Mouse (Mus musculus) adrenal gland, postnatal 14 days (tissue): ENCODE data around the gene AL732309.1. TPM values are rescaled to one million over a fixed set of nuclear protein-coding genes. Genes with fewer than 3 reads are reported as not detected.
"Not testable (repeated sequence)": the region's sequence is repeated elsewhere in the genome, so short reads cannot be mapped to it uniquely, and the experiment has no call there.

Experiments
- DNase-seq: peaks from one replicate; pipeline ENCODE4 v3.0.0; 2021; ENCODE audit warnings: mixed read lengths
- total RNA-seq: library from RNA; stranded (reverse); gene quantifications from 2 replicates; pipeline ENCODE4 v1.2.3, GENCODE M21; 2021

The AL732309.1 gene
- total RNA-seq, 1 experiment from 2014 or later = 3.9 TPM

DNA sequence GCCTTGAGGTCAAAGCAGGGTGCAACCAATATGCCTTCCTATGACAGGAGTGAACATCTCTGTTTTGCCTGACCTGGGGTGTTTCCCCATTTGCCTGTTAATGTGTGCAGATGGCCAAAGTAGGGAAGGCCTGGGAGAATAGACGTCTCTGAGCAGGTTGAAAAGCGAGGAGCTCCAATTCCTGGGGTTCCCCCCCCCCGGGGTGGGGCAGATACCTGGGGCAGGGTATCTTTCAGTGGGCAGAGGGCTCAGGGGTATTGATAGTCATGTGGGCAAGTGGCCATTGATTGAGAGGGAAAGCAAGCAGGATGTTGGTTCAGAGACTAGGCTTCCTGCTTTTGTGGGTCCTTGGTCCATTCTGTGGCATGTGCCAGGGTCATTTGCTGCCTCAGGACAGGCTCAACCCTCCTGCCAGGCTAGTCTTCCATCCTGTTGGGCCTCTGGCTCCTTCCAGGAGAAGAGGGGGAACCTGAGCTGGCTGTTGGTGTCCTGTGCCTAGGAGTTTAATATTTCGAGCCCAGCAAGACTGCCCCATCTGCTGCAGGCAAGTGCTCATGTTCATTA lies 21.2 kb upstream of the AL732309.1 start:
- DNase-seq = no peak

DNA sequence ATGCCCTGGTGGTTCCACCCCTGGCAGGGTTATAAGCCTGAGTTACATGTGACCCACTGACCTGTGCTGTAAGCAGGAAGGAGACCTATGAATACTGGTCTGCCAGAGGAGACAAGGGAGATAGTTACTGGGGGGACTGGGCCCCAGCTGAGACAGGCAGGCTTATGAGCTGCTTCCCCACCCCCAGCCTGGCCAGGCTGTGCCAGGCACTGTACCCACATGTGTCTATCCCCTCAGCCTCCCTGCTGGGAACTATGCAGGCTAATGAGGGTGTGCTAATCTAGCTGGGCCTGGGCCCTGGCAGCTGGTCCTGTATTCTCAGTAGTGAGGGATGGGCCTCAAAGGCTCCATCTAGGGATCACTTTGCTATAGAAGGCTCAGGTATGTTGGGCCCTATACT lies 20.6 kb upstream of the AL732309.1 start:
- no peak for DNase-seq

DNA sequence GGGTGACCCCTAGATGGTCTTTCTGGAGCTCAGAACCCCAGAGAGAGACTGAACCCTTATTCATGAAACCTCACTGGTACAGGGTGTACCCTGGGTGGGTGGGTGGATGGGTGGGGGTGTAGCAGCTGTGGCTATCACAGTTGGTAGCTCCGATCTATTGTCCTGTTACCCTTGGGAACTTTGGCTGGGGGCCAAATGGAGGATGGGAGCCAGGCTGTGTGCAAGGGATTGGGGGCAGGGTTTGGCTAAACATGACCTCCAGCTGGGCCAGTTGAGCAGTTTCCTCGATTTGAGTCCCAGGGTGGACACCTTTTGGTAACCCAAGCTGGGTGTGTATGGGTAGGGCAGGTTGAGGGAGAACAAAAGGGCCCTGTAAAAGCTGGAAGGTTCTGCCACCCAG lies 20.1 kb upstream of the AL732309.1 start:
- DNase-seq = peak; percentile 67

DNA sequence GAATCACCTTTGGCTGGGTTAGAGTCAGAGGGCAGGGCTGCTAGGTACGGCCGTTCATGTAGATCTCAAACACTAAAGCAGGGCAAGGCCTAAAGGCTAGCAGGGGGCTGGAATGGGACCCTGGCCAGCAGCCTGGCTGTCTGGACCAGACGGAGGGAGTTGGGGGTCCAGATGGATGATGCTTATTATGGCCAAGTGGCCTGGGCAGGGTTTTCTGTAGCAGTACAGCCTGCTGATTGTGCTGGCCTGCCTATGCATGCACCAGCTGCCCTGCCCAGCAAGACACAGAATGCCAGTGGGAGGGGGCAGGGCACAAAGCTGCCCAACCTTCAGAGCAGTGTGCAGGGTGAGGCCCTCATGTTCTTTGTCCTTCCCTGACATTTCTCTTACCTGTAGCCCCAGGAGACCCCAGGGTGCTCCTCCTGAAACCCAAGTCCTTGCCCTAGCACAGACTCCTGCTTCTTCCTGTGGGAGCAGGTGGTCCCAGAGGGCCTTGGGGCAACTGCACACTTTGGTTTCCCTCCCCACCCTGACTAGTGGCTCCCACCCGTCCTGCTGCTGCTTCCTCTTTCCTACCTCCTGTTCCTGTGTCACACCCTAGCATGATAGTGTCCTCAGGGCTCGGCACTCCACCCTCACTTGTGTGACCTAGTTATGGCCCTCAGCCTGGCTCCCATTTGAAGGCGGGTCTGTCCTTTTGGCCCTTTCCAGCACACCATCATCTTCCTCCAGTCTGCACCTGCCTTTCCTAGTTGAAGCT lies 19.4 kb upstream of the AL732309.1 start:
- no peak for DNase-seq

DNA sequence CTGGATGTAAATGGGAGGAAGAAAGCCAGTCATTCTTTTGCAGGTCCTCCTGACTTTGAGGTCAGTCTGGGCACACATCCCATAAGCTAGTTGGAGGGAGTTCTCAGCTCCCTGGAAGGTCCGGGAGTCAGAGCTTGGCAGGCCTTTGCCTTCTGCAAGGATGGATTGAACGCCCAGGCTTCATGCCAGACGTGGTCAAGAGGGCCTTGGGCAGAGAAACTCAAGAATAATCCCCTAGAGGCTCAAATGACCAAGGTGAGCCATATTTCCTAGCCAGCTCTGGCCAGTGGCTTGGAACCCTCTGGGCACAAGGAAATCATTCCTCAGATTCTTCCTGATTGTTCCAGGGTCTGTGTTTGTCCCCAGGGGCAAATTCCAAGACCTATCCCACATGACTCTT lies 18.2 kb upstream of the AL732309.1 start:
- DNase-seq = peak; percentile 73

DNA sequence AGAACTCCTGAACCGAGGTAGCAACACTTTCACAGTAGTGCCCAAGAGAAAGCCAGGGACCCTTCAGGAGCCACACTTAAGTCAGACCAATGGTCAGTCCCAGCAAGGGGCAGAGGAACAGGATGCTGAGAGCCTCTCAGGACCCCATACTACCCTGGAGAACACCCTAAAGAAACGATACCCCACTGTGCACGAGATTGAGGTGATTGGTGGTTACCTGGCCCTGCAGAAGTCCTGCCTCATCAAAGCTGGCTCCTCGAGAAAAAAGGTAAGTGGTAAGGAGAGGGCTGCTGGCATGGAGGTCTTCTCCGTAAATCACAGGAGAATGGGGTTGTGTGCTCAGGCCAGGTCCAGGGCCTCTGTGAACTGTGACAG lies 17.6 kb upstream of the AL732309.1 start:
- no peak for DNase-seq

DNA sequence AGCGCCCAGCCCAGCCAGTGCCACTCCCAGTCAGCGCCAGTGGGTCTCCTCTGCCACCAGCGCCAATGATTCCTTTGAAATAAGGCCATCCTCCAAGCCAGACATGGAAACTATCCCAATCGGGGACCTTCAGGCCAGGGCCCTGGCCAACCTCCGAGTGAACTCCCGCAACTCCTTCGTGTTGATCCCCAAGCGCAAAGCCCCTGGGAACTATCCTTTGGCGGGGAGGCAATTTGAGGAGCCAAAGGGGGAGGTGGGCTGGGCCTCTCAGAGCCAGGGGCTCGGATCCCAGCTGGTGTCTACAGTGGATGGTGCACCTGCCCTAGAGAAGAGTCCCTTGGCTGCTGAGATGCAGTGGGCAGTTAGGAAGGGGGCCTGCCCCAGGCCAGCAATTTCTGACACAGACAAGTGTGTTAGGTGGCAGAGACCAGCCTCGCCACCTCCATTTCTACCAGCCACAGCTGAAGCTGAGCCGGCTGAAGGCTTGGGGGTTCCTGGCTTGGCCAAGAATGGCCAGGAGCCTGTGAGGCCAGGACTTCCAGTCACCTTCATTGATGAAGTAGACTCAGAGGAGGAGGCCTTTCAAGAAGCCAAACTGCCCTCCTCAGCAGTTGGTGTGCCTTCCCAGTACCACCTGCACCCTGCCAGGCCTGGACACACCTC lies 17.1 kb upstream of the AL732309.1 start:
- no peak for DNase-seq

DNA sequence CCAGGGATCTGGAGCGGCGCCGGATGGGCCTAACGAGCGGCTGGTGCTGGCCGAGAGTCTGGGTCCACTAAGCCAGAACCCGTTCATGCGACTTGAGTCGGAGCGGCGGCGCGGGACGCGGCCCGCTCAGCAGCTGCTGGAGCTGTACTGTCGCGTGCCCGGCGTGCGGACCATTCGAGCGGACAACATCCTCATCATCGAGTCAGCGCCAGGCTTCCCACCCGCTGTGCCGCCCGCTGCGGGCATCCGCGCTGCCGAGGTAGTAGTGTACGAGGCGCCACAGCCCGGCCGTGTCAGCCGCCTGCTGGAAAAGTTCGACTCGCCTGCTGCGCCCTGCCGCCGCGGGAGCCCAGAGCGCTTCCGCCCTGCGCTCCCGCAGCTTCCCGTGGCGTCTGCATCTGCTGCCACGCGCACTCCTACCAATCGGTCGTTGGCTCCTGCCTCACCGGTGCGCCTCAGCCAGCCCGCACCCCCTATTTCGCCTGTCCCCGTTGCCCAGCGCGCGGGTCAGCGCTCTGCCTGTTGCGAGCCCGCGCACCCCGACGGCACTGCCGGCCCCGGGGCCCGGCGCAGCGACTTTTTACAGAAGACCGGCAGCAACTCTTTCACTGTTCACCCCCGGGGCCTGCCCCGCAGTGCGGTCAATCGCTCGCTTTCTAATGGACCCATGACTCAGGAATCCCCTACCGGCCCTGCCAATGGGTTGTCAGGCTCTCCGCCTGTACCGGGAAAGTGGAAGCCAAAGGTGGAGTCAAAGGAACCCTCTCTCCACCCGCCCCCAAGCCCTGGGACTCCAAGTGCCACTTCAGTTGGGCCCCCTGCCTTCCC lies 16.3 kb upstream of the AL732309.1 start:
- DNase-seq = peak; percentile 58

DNA sequence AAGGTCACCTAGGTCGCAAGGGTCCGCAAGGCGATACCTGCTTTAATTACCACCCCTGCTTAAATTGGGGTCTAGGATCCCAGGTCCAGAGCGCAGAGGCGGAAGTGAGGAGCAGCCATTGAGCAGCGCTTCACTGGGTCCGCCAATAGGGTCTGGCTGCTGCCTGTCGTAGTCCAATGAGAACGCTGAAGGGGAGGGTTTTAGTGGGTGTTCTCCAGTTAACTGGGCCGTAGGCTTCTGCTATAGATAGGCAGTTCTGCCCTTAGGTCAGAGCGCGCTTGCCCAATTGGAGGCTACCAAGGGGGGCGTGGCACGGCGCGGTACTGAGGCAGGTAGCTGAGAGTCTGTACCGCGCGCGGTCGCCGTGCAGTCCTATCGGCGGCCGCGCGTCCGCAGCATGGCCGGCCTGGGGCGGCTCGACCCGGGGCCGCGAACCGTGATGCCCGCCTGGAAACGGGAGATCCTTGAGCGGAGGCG lies 15.7 kb upstream of the AL732309.1 start, which contains the start of gene Tprn:
Gene Tprn, plus strand, starts transcription at position 328 of the 477 bp plus-strand sequence.
- peak; percentile 96 for DNase-seq

DNA sequence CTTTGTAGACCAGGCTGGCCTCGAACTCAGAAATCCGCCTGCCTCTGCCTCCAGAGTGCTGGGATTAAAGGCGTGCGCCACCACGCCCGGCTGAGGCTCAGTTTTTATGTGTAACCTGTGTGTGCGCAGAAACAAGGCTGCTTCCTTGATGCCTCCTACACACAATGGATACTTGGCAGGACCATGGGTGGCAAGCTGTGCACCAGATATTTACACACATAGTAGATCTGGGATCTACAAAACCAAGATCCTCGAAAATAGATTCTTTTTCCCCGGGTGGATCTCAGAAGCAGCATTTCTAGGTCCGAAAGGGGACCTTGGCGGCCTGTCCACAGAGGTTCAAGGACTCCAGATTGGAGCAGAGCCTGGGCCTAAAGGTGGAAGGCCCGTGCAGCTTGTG lies 15.2 kb upstream of the AL732309.1 start:
- no peak for DNase-seq

DNA sequence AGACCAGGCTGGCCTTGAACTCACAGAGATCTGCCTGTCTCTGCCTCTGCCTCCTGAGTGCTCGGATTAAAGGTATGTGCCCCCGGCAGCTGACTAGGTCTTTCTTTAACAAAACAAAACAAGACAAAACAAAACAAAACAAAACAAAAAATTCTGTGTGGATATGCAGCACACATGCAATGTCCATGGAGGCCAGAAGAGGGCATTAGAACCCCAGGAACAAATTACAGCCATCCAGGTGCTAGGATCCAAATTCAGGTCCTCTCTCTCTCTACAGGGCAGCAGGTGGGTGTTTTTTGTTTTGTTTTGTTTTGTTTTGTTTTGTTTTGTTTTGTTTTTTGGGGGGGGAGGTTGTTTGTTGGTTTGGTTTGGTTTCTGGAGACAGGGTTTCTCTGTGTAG lies 12.2 kb upstream of the AL732309.1 start:
- no peak for DNase-seq

DNA sequence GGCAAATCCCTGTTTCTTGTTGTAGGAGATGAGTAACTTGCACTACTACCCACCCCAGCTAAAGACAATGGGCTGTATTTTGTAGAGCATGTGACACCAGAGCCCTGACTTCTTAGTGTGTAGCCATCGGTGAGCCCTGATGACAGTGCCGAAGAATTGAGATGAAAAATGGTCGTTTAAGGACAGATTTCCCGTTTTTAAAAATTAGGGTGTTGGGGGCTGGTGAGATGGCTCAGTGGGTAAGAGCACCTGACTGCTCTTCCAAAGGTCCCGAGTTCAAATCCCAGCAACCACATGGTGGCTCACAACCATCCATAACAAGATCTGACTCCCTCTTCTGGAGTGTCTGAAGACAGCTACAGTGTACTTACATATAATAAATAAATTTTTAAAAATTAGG lies 10.6 kb upstream of the AL732309.1 start:
- DNase-seq = not testable (repeated sequence)

DNA sequence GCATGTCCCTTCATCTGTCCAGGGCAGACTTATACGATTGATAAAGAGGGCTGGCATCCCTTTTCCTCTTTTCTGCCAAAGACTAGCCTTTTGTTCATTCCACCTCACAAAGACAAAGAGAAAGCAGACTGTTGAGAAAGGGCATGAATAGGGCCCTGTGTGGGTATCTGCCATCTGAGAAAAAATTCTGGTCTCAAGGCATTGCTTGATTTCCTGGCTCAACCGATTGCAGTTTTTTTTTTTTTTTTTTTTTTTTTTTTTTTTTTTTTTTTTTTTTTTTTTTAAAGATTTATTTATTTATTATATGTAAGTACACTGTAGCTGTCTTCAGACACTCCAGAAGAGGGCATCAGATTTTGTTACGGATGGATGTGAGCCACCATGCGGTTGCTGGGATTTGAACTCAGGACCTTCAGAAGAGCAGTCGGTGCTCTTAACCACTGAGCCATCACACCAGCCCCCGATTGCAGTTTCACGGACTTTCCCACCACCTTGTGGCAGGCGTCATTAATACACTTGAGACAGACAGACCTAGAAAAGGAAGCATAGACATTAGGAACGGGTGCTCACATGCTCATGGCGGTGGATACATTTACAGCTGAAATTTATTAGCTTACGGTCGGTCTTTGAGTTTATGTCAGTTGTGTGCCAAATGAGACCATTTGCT lies 9.9 kb upstream of the AL732309.1 start:
- DNase-seq = peak; percentile 73

DNA sequence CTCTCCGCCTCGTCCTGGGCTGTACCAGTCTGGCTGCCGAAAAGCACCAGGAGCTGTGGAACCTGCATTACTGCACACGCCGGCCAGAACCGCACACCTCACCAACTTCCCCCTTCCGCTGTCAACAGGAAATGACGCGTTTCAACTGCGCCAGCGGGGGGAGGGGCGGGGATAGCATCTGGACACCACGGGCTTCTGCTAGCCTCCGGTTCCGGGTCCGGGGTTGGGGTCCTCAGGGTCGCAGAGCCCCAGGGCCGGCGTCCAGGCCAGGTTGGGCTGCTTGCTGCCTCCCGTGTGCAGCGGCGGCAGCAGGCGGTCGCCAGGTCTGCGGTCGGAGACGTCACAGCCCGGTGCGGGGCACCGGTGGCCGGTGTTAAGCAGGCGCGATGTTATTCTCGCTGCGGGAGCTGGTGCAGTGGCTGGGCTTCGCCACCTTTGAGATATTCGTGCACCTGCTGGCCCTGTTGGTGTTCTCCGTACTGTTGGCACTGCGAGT lies 8.7 kb upstream of the AL732309.1 start, which contains the start of gene Tmem203:
Gene Tmem203, plus strand, starts transcription at position 156 of the 496 bp plus-strand sequence.
- peak; percentile 94 for DNase-seq

DNA sequence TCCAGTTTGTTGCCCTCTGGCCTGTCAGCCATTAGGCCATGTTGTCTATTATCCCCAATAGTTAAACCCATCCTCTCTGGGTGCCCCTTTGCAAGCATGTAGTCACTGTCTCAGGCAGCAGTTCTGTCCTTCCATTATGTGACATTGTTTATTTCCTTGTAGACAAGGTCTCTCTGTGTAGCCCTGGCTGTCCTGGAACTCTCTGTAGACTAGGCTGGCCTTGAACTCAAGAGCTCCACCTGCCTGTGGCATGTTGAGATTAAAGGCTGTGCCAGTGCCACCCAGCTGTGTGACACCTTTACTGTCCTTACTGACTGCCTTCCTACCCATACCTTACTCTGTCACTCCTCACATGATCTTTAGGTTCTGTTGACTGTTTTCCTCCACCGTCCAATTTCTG lies 5.7 kb upstream of the AL732309.1 start:
- peak; percentile 32 for DNase-seq

DNA sequence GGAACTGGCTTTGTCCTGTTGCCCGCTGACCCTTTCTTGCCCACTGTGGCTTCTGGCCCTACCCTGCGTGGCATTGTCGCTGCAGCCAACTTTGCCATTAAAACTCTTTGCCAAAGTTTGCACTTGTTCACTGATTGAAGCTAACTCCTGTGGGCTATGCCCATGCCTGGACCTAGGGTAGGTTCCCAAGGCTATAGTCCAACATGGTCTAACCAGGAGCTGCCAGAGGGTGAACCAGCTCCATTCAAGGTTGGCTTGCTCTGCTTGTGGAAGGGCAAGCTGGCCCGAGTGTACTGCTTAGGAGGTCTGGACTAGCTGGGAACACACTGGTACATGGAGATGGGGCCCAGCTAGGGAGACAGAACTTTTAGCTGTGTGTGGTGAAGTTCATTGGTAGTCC lies 2.5 kb downstream of the AL732309.1 start:
- no peak for DNase-seq

DNA sequence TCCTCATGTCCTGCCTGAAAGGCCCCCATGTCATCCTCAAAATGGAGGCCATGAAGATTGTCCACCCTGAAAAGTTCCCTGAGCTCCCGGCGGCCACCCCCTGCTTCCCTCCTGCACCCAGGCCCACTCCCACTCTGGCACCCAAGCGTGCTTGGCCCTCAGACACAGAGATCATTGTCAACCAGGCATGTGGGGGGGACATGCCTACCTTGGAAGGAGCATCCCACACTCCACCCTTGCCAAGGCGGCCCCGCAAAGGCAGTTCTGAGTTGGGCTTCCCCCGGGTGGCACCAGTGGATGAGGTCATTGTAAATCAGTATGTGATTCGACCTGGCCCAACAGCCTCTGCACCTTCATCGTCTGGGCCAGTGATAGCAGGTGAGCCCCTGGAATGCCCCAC lies 3.3 kb downstream of the AL732309.1 start:
- DNase-seq = no peak

DNA sequence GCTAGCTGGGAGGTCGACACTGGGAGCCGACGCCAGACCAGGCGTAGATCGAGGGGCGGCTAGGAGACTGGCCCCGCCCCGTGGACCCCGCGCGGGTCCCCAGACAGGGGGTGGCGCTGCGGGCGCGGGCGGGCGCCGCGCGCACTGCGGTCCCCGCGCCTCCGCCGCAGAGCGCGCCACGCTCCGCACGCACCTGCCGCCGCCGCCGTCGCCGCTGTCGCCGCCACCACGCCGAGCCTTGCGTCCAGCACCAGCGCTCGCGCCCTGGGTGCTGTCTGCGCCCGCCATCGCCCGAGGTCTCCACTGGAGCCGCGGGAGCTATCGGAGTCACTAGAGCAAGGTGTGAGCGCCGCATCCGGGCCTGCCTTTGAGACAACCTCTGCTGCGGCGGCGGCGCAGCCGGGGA lies 4.6 kb downstream of the AL732309.1 start, which contains the start of the genes Rnf208 and Cysrt1:
Gene Rnf208, plus strand, starts transcription at position 155 of the 406 bp plus-strand sequence.
Gene Cysrt1, minus strand, starts transcription at position 352 of the 406 bp plus-strand sequence.
- DNase-seq = peak; percentile 32

DNA sequence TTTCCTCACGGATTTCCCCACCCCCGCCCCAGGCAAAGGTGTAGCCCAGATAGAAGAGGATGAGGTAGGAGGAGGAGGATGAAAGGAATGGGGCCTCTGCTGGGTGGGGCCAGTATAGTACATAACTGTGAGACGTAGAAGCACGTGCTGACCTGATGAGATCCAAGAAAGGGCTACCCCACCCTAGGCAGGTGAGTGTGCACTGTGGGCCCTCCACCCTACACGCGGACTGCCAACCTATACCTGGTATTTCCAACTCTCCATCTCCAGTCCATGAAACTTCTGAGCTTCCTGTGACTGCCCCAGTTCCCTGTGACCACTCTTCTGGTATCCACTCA lies 5.3 kb downstream of the AL732309.1 start:
- no peak for DNase-seq

DNA sequence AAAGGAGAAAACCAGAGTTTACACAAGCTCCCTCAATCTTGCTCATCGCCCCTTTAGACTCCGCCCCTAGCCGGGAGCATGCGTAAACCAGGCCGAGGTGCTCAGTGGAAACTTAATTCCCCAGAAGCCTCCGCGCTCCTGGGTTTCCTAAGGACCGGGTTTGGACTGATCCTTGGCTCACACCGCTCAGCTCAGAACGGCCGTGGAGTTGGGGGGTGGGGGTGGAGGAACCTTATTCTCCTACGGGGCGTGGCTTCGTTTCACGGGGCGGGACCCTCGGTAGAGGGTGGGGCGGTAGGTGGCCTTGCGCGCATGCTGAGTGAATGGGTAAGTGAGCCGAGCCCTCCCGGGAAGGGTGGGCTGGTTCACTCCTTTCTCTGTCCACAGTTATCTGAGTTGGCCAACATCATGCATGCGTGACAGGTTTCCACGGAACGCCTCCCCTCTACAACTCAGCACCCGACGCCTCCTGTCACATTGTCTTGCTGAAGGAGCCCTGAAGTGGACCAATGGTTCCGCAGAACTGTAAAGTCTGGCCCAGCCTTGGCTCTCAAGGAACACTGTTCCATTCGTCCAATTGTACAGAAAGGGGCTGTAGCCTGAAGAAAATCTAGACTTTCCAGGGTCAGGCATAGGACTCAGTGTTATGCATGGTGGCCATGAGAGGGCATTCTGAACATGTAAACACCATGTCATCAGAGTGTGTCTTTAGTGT lies 5.8 kb downstream of the AL732309.1 start:
- peak; percentile 88 for DNase-seq

DNA sequence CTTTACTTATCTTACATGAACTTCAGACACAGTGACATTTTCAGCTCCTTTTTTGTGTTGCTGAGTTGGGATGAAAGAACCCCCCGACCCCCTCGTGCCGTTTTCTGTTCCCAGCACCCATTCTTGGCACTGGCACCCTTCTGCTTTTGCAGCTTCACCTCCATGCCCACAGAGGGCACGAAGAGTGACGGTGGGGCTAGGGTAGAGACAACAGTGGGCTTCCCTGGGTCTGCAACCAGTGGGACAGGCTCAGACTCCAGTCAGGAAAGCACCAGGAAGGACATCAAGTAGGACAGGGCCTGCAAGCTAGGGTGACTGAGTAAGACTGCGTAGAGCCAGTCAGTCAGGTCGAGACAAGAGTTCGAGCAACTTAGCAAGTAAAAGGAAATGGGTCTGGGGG lies 6.4 kb downstream of the AL732309.1 start:
- no peak for DNase-seq
